24 mouse cellular contexts compared by ENCODE assay signal in the genomic region with DNA sequence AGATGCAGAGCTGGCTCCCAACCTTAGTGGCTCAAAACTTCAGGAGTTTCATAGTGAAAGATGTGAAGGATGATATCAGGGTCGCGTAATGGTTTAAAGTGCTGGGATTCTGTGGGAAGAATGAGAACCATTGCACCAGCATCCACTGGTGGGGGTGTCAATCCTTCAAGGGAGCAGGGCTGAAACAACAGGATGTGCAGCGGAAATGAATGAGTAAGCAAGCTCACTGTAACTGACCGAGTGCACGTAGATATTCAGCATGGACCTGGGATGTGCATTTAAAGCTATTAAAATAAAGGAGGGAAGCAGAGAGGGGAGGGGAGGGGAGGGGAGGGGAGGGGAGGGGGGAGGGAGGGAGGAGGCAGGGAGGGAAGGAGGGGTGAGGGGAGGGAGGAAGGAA. TPM values are rescaled to one million over a fixed set of nuclear protein-coding genes. Genes with fewer than 3 reads are reported as not detected.
DNase-seq lines count a peak whose midpoint lies in the region; ATAC-seq and TF ChIP-seq lines count a peak whose summit lies in the region.
"Had no signal": no experiment of that assay in that cellular context is flagged by ENCODE, and none has a peak within 500 bp of the region (broad histone marks: within the 10 kb centered on the region; RNA-seq: fewer than 3 reads in every experiment).

No protein-coding gene starts in this region.

- peak; percentile 66 for DNase-seq in heart, adult 11 months
- DNase-seq in heart, adult 8-10 months (ENCODE audit: low spot score): no peak
- DNase-seq in lung, postnatal 25 days (ENCODE audit: low spot score): no peak
- DNase-seq in lung, postnatal 0 days (ENCODE audit: low spot score): peak; percentile 7
- no peak for DNase-seq in lung, postnatal 36 days
- DNase-seq: adrenal gland, adult 2 months; adrenal gland, postnatal 10 days; adrenal gland, postnatal 25 days; cerebellum, adult 11 months; cerebellum, adult 18-20 months; cerebellum, adult 8-10 months; cerebellum, adult 9-11 months; cerebellum, postnatal 14 days; cerebellum, postnatal 36 days; embryo, embryonic 11 days had no signal

- H3K27ac ChIP-seq in lung, embryonic 15.5 days: peak overlapping the region; percentile 44; the same call in 1 of the 2 replicates
- no peak overlapping the region for H3K27ac ChIP-seq in lung, postnatal 0 days (ENCODE audit: low read length)
- H3K27ac ChIP-seq: embryonic facial prominence, embryonic 15.5 days; forebrain, embryonic 10.5 days; forebrain, embryonic 12.5 days had no signal

- WGBS in lung, embryonic 15.5 days: 75% methylated on average over 5 of the region's 5 CpGs
- WGBS in lung, postnatal 0 days: 65% methylated on average over 5 of the region's 5 CpGs

- TF ChIP-seq EP300 in lung, postnatal 0 days (IDR thresholded peaks at IDR 0.05): 0 out of 2 replicates have a peak, but pooled peaks have one; percentile 43

- H3K4me2 ChIP-seq in lung, embryonic 15.5 days: no peak overlapping the region
- no peak overlapping the region for H3K4me2 ChIP-seq in lung, postnatal 0 days (replicated peaks; ENCODE audit: low read depth, low read length)
- H3K4me2 ChIP-seq: embryonic facial prominence, embryonic 13.5 days; embryonic facial prominence, embryonic 15.5 days; forebrain, embryonic 12.5 days had no signal

- H3K4me3 ChIP-seq in lung, embryonic 15.5 days: no peak overlapping the region
- H3K4me3 ChIP-seq in lung, postnatal 0 days (ENCODE audit: low read depth, low read length): no peak overlapping the region
- H3K4me3 ChIP-seq in megakaryocyte, embryonic 14.5 days (replicated peaks): peak overlapping the region; percentile 82
- H3K4me3 ChIP-seq: embryonic facial prominence, embryonic 13.5 days; embryonic facial prominence, embryonic 15.5 days; erythroblast, embryonic 14.5 days; forebrain, embryonic 10.5 days; forebrain, embryonic 12.5 days had no signal

- TF ChIP-seq CTCF in lung, postnatal 0 days (IDR thresholded peaks at IDR 0.05): no peak

- H3K36me3 ChIP-seq in lung, embryonic 15.5 days: no peaks in the 10 kb centered on the region
- H3K36me3 ChIP-seq in lung, postnatal 0 days (ENCODE audit: insufficient read depth, low read length): no peaks in the 10 kb centered on the region
- peaks cover 11% of the 10 kb centered on the region for H3K36me3 ChIP-seq in megakaryocyte, embryonic 14.5 days (replicated peaks; ENCODE audit: low read length)
- H3K36me3 ChIP-seq: embryonic facial prominence, embryonic 13.5 days; embryonic facial prominence, embryonic 15.5 days; forebrain, embryonic 10.5 days; forebrain, embryonic 12.5 days had no signal

- no peak overlapping the region for H3K9ac ChIP-seq in lung, embryonic 15.5 days
- no peak overlapping the region for H3K9ac ChIP-seq in lung, postnatal 0 days (replicated peaks; ENCODE audit: low read depth)
- H3K9ac ChIP-seq: embryonic facial prominence, embryonic 13.5 days; embryonic facial prominence, embryonic 15.5 days; forebrain, embryonic 12.5 days had no signal

- ATAC-seq in lung, embryonic 15.5 days (ENCODE audit: borderline replicate concordance, extremely low read depth, low FRiP score, low TSS enrichment): no peak
- peak; percentile 43; the same call in 1 of the 2 replicates for ATAC-seq in lung, postnatal 0 days
- ATAC-seq in megakaryocyte, adult 5-6 weeks (ENCODE audit: poor library complexity, severe bottlenecking): no peak
- ATAC-seq: forebrain, embryonic 14.5 days had no signal

- H3K9me3 ChIP-seq in lung, embryonic 15.5 days: no peaks in the 10 kb centered on the region
- no peaks in the 10 kb centered on the region for H3K9me3 ChIP-seq in lung, postnatal 0 days (ENCODE audit: low read length)
- H3K9me3 ChIP-seq in megakaryocyte, embryonic 14.5 days: no peaks in the 10 kb centered on the region
- H3K9me3 ChIP-seq: embryonic facial prominence, embryonic 13.5 days; embryonic facial prominence, embryonic 15.5 days; forebrain, embryonic 10.5 days; forebrain, embryonic 12.5 days had no signal

- peaks cover 26% of the 10 kb centered on the region for H3K4me1 ChIP-seq in lung, embryonic 15.5 days
- H3K4me1 ChIP-seq in lung, postnatal 0 days (ENCODE audit: insufficient read depth, low read depth, low read length): peaks cover 7% of the 10 kb centered on the region; the same call in 1 of the 2 replicates
- H3K4me1 ChIP-seq in megakaryocyte, embryonic 14.5 days: peaks cover 82% of the 10 kb centered on the region

- no peaks in the 10 kb centered on the region for H3K27me3 ChIP-seq in lung, embryonic 15.5 days
- no peaks in the 10 kb centered on the region for H3K27me3 ChIP-seq in lung, postnatal 0 days (replicated peaks; ENCODE audit: insufficient read depth, low read length)
- no peaks in the 10 kb centered on the region for H3K27me3 ChIP-seq in megakaryocyte, embryonic 14.5 days (replicated peaks)
- H3K27me3 ChIP-seq: embryonic facial prominence, embryonic 13.5 days; embryonic facial prominence, embryonic 15.5 days; forebrain, embryonic 12.5 days had no signal

RNA-seq across cellular contexts. Expression of a gene that starts 18.4 kb away (rescaled TPM):
- 100 to 1,000 TPM; 157 to 172 (median 167) TPM for total RNA-seq in heart, adult 8-10 months (2022)
- polyA plus RNA-seq in lung, embryonic 15.5 days (2015; fragmentation: Nextera tagmentation; extraction: Ambion mirVana): 69.3 and 69.8 TPM in 2 replicates
- polyA plus RNA-seq in lung, postnatal 0 days (2015; fragmentation: Nextera tagmentation; extraction: Ambion mirVana): 37.4 and 40.1 TPM in 2 replicates
- polyA plus RNA-seq in megakaryocyte, embryonic 14.5 days (2012; ENCODE audit: insufficient read depth, low replicate concordance): 16.7 and 18.1 TPM in 2 replicates
- total RNA-seq in megakaryocyte, adult 5-6 weeks (2015): 10.2 and 10.7 TPM in 2 replicates
- 29.6 and 36.1 TPM in 2 replicates for total RNA-seq in megakaryocyte, adult 5-6 weeks (2017)

Comparison
In these comparisons a context has a peak if more than half of its experiments do, and no peak if none do; other contexts are left out.
1. DNase-seq: peak in heart, adult 11 months (single experiment) and lung, postnatal 0 days (single experiment); none in heart, adult 8-10 months (single experiment), lung, postnatal 25 days (single experiment) and lung, postnatal 36 days (single experiment).